Mouse (Mus musculus) kidney, embryonic 15.5 days (tissue): Measurements from ENCODE around the gene Timm29. TPM values are rescaled to one million over a fixed set of nuclear protein-coding genes. Genes with fewer than 3 reads are reported as not detected.
A peak's percentile ranks its signal among the peaks of the same experiment; 100 is the strongest.

Experiments used
- ATAC-seq: fragments of 200-750 bp; cut with Nextera tagmentation; replicated peaks from 2 replicates; pipeline ENCODE4 v1.8.0; 2017; ENCODE audit warnings: moderate TSS enrichment; ENCODE audit not compliant: low FRiP score
- H3K27ac ChIP-seq: fragments of 300-500 bp; sonication (generic); 2 replicates; pipeline ENCODE4 v1.5.1; 2015; ENCODE audit warnings: mild to moderate bottlenecking, inconsistent platforms
- H3K27me3 ChIP-seq: fragments of 300-500 bp; sonication (generic); 2 replicates; pipeline ENCODE4 v1.6.1; 2015; ENCODE audit warnings: inconsistent platforms
- H3K36me3 ChIP-seq: fragments of 300-500 bp; sonication (generic); 2 replicates; pipeline ENCODE4 v1.6.1; 2015; ENCODE audit warnings: inconsistent platforms
- H3K4me1 ChIP-seq: fragments of 300-500 bp; sonication (generic); 2 replicates; pipeline ENCODE4 v1.6.1; 2015; ENCODE audit warnings: inconsistent platforms
- H3K4me2 ChIP-seq: fragments of 300-500 bp; sonication (generic); 2 replicates; pipeline ENCODE4 v1.6.1; 2015; ENCODE audit warnings: moderate library complexity, mild to moderate bottlenecking, inconsistent platforms
- H3K4me3 ChIP-seq: fragments of 300-500 bp; sonication (generic); replicated peaks from 2 replicates; pipeline ENCODE4 v1.5.1; 2015; ENCODE audit warnings: mild to moderate bottlenecking, inconsistent platforms
- H3K9ac ChIP-seq: fragments of 300-500 bp; sonication (generic); 2 replicates; pipeline ENCODE4 v1.6.1; 2015; ENCODE audit warnings: mild to moderate bottlenecking, inconsistent platforms
- H3K9me3 ChIP-seq: fragments of 300-500 bp; sonication (generic); replicated peaks from 2 replicates; pipeline ENCODE4 v1.6.1; 2016; ENCODE audit warnings: inconsistent platforms
- WGBS: fragments of 180-500 bp; shearing (Covaris S2); methylation state at CpG from one replicate; pipeline ENCODE4 v1.1.7; 2015; ENCODE audit warnings: mixed read lengths; 5-methylcytosine and 5-hydroxymethylcytosine counted together
- polyA plus RNA-seq: library from polyadenylated mRNA; unstranded; fragments of >200 nt; fragmentation: Nextera tagmentation; extraction: Ambion mirVana; gene quantifications from 2 replicates; pipeline ENCODE4 v1.2.1, GENCODE M21; 2015

Gene Timm29
- polyA plus RNA-seq, 1 experiment from 2014 or later, result 28.4 TPM

DNA sequence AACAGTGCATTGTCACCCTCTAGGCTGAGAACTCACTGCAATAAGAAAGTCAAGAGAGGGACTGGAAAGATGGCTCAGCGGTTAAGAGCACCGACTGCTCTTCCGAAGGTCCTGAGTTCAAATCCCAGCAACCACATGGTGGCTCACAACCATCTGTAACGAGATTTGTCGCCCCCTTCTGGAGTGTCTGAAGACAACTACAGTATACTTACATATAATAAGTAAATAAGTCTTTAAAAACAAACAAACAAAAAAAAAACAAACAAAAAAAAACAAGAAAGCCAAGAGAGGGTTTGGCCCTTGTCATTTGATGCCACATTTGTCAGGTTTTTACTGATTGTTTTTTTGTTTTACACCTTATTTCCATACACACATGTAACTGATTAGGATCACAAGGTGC is 11.6 kb downstream of the Timm29 start:
- no peak for ATAC-seq
- no peaks in the 10 kb centered on the region for H3K36me3 ChIP-seq
- 77% methylated on average over 5 of the region's 5 CpGs for WGBS
- no peaks in the 10 kb centered on the region for H3K27me3 ChIP-seq
- no peak overlapping the region for H3K4me3 ChIP-seq
- H3K27ac ChIP-seq, result no peak overlapping the region
- no peaks in the 10 kb centered on the region for H3K9me3 ChIP-seq
- no peak overlapping the region for H3K4me2 ChIP-seq
- no peaks in the 10 kb centered on the region for H3K4me1 ChIP-seq
- H3K9ac ChIP-seq, result no peak overlapping the region

DNA sequence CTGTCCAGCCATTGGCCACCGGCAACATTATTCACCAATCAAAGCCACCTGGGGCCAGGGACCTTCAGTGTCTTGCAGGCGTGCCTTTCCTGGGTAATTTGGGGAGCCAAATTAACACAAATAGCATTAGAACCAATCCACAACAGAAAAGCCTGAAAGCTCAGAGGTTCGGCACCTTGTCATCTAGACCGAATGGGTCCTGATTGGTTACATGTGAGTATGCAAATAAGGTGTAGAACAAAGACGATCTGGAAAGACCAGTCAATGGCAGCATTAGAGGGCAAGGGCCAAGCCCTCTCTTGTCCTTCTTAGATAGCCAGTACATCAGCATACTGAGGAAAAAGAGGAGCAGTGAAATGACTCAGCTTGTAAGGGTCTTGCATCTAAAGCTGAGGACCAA is 13.3 kb downstream of the Timm29 start:
- no peaks in the 10 kb centered on the region for H3K27me3 ChIP-seq
- ATAC-seq, result no peak
- WGBS, result 71% methylated on average over 5 of the region's 5 CpGs

DNA sequence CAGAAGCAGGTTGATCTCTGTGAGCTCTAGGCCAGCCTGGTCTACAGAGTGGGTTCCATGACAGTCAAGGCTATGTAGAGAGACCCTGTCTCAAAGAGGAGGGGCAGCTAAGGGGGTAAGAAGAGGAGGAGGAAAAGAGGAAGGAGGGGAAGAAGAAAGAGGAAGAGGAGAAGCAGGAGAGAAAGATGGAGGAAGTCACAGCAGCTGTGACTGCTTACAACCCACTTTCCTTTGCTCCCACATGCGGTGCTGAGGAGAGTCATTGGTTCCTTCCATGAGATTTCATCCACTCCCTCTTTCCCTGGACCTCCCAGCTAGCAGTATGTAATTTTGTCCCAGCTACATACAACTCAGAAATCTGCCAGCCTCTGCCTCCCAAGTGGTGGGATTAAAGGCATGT is 14.1 kb downstream of the Timm29 start:
- Histone ChIP-seq H3K27me3 (no peaks in the 10 kb centered on the region), H3K4me3 (no peak overlapping the region), H3K9ac (no peak overlapping the region), H3K9me3 (no peaks in the 10 kb centered on the region), H3K36me3 (no peaks in the 10 kb centered on the region), H3K4me2 (no peak overlapping the region), H3K27ac (no peak overlapping the region), H3K4me1 (no peaks in the 10 kb centered on the region)
- no peak for ATAC-seq
- WGBS, result 89% methylated on average over 1 of the region's 1 CpGs

More for the DNA sequence above, 13.3 kb downstream of the Timm29 start:
- H3K27ac ChIP-seq, result no peak overlapping the region
- no peaks in the 10 kb centered on the region for H3K4me1 ChIP-seq
- no peak overlapping the region for H3K4me2 ChIP-seq
- H3K9me3 ChIP-seq, result no peaks in the 10 kb centered on the region
- no peak overlapping the region for H3K9ac ChIP-seq
- H3K36me3 ChIP-seq, result no peaks in the 10 kb centered on the region
- no peak overlapping the region for H3K4me3 ChIP-seq

DNA sequence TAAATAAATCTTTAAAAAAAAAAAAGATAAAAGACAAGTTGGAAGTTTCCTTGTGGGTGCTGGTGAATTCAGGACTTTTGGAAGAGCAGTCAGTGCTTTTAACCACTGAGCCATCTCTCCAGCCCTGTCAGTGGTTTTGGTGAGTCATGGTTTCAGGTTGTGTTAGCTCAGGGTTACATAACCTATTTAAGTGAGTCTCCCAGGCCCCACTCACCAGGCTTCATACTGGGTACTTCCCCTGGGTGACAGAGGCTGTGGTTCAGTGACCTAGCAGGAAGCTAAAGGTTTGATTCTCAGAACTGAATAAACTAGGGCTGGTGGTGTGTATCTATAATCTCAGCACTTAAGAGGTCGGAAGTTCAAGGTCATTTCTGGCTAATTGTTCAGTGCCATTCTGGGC is 17.3 kb downstream of the Timm29 start:
- Histone ChIP-seq H3K4me1 (peaks cover under 1% of the 10 kb centered on the region; the same call in 1 of the 2 replicates), H3K36me3 (no peaks in the 10 kb centered on the region), H3K27me3 (no peaks in the 10 kb centered on the region), H3K9me3 (no peaks in the 10 kb centered on the region), H3K27ac (no peak overlapping the region), H3K9ac (no peak overlapping the region), H3K4me3 (no peak overlapping the region), H3K4me2 (no peak overlapping the region)
- no peak for ATAC-seq
- 86% methylated on average over 1 of the region's 1 CpGs for WGBS

DNA sequence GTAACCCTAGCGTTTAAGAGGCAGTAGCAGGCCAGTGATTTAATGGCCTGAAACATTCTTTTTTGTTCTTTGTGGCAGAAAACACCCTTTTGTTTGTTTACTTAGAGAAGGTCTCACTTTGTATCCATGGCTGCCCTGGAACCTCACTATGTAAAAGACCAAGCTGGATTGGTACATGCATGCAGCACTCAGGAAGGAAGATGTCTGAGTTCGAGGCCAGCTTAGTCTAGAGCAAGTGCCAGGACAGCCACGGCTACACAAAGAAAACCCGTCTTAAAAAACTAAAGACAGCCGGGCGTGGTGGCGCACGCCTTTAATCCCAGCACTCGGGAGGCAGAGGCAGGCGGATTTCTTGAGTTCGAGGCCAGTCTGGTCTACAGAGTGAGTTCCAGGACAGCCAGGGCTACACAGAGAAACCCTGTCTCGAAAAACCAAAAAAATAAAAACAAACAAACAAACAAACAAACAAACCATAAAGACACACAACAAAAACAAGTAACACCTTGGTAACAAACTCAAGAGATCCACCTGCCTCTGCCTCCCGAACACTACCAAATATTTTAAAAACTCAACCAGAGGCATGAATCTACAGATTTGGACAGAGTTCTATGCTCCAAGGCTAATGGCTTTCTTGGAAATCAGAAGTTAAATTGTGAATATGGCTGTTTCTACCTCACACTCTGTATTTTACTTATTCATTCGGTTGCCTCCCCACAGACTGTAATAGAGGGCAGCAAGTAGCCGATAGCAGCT is 22.5 kb downstream of the Timm29 start:
- Histone ChIP-seq H3K9me3 (no peaks in the 10 kb centered on the region), H3K9ac (peak overlapping the region; percentile 69), H3K4me3 (peak overlapping the region; percentile 90), H3K4me1 (peaks cover 25% of the 10 kb centered on the region), H3K36me3 (peaks cover 4% of the 10 kb centered on the region), H3K4me2 (peak overlapping the region; percentile 65), H3K27me3 (no peaks in the 10 kb centered on the region), H3K27ac (peak overlapping the region; percentile 99)
- 73% methylated on average over 15 of the region's 15 CpGs for WGBS
- no peak for ATAC-seq

DNA sequence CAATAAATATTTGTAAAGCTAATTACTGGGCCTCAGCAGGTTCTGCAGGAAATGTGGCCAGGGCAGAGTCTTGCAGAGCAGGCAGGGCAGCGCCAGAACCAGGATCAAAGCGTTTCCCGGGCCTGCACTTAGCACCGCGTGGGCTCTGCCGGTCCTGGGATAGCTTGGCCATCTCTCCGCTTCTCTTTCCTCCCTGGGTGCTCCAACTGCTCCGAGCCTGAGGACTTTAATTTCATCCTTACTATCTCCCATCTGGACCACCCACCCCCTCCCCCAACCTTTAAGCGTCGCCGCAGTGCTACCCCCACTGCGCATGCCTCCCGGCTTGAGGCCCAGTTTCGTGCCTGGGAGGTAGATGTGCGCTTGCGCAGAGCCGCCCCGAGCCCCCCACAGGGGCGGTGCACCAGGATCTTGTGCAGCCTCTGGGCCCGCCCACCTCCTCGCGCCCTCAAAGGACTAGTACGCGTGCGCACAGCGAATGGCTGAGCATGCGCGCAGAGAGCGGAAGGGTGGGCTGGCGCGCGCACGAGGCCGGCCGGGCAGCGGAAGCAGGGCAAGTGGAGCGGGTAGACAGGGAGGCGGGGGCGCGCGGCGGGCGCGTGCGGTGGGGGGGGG is 23.2 kb downstream of the Timm29 start, which contains the start of gene Smarca4:
Gene Smarca4, plus strand, starts transcription at position 553 of the 615 bp plus-strand sequence.
- no peaks in the 10 kb centered on the region for H3K27me3 ChIP-seq

DNA sequence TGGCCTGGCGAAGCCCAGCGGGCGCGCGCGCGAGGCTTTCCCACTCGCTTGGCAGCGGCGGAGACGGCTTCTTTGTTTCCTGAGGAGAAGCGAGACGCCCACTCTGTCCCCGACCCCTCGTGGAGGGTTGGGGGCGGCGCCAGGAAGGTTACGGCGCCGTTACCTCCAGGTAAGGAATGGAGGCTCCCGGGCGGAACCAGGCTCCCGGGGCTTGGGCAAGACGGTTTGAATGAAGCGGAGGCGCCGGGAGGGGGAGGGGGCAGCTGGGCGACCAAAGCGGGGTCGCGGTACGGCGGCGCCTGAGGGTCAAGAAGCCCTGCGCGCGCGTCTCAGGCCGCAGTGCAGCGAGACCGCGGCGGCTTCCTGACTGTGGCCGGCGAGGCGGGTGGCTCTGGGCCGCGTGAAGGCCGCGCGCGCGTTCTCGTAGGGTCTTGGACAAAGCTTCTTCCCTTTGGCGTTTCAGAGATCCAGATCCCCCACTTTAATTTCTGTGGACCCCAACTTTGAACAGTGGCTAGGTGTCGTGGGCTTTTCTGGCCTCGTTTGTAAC is 23.8 kb downstream of the Timm29 start:
- peak overlapping the region; percentile 89 for H3K9ac ChIP-seq
- peak overlapping the region; percentile 90 for H3K4me3 ChIP-seq
- under 1% methylated on average over 57 of the region's 57 CpGs for WGBS
- H3K9me3 ChIP-seq, result no peaks in the 10 kb centered on the region
- peak overlapping the region; percentile 99 for H3K27ac ChIP-seq
- peaks cover 4% of the 10 kb centered on the region for H3K36me3 ChIP-seq
- peaks cover 25% of the 10 kb centered on the region for H3K4me1 ChIP-seq
- ATAC-seq, result peak; percentile 87
- H3K4me2 ChIP-seq, result peak overlapping the region; percentile 65
- no peaks in the 10 kb centered on the region for H3K27me3 ChIP-seq

More for the DNA sequence above, 23.2 kb downstream of the Timm29 start, which contains the start of gene Smarca4:
- WGBS, result under 1% methylated on average over 40 of the region's 45 CpGs
- Histone ChIP-seq H3K4me2 (peak within 1 kb of the TSS; percentile 65), H3K9me3 (no peaks in the 10 kb centered on the region), H3K36me3 (peaks cover 4% of the 10 kb centered on the region), H3K27ac (peak within 1 kb of the TSS; percentile 99), H3K4me3 (peak within 1 kb of the TSS; percentile 90), H3K4me1 (peaks cover 25% of the 10 kb centered on the region), H3K9ac (peak within 1 kb of the TSS; percentile 89)
- ATAC-seq, result peak; percentile 98

DNA sequence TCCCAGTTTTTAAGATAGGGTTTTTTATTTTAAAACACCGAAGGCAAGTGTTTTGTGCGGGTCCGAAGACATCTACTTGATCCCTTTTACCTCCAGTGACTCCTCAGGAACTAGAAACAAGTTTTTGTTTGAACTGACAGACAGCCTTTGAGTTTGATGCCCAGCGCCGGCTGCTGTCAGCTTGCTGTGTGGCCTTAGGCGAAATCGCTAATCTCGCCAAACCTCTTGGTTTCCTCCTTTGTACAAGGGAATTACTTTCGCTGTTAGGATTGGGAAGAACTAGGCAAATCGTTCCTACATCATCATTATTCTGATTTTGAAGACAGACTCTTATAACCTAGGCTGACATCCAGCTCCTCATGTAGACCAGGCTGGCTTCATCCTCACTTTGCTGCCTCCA is 24.5 kb downstream of the Timm29 start:
- no peak for ATAC-seq
- Histone ChIP-seq H3K4me3 (peak overlapping the region; percentile 90), H3K27me3 (no peaks in the 10 kb centered on the region), H3K9me3 (no peaks in the 10 kb centered on the region), H3K4me1 (peaks cover 25% of the 10 kb centered on the region), H3K27ac (peak overlapping the region; percentile 99), H3K9ac (peak overlapping the region; percentile 89), H3K4me2 (peak overlapping the region; percentile 65), H3K36me3 (peaks cover 4% of the 10 kb centered on the region)
- WGBS, result 7% methylated on average over 10 of the region's 10 CpGs

DNA sequence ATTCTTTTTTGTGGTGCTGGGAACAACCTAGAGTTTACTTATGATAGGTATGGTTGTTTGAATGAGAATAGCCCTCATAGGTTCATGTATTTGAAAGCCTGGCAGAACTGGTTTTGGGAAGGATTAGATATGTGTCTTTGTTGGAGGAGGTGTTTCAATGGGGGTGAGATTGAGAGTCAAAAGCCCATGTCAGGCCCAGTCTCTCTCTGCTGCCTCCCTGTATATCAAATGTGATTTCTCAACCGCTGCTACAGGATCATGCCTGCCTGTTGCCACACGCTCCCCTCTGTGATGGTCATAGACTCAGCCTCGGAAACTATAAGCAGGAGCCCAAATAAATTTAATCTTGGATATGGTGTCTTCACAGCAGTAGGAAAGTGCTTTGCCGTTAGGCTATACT is 27.7 kb downstream of the Timm29 start:
- no peaks in the 10 kb centered on the region for H3K9me3 ChIP-seq
- ATAC-seq, result no peak
- 91% methylated on average over 4 of the region's 4 CpGs for WGBS
- H3K4me2 ChIP-seq, result no peak overlapping the region
- no peak overlapping the region for H3K9ac ChIP-seq
- no peak overlapping the region for H3K4me3 ChIP-seq
- H3K36me3 ChIP-seq, result peaks cover 8% of the 10 kb centered on the region
- H3K27me3 ChIP-seq, result no peaks in the 10 kb centered on the region
- peaks cover 20% of the 10 kb centered on the region for H3K4me1 ChIP-seq
- H3K27ac ChIP-seq, result no peak overlapping the region

DNA sequence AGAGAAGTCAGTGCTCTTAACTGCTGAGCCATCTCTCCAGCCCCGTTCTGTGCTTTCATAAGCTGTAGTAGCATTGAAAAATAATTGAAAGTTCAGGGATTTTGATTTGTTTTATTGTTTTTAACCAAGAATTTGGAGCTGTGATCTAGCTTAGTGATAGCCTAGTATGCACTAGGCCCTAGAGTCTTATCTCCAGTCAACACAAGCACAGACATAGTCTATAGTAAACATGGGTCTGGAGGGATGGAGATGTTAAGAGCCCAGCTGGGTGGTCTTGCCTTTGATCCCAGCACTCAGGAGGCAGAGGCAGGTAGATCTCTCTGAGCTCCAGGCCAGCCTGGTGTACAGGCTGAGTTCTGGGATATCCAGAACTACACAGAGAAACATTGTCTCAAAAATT is 30.2 kb downstream of the Timm29 start:
- H3K4me2 ChIP-seq, result no peak overlapping the region
- H3K27me3 ChIP-seq, result no peaks in the 10 kb centered on the region
- H3K36me3 ChIP-seq, result peaks cover 8% of the 10 kb centered on the region
- H3K4me3 ChIP-seq, result no peak overlapping the region
- peaks cover 12% of the 10 kb centered on the region for H3K4me1 ChIP-seq
- H3K9ac ChIP-seq, result no peak overlapping the region
- H3K27ac ChIP-seq, result no peak overlapping the region
- no peak for ATAC-seq
- 100% methylated on average over 1 of the region's 1 CpGs for WGBS
- H3K9me3 ChIP-seq, result no peaks in the 10 kb centered on the region

DNA sequence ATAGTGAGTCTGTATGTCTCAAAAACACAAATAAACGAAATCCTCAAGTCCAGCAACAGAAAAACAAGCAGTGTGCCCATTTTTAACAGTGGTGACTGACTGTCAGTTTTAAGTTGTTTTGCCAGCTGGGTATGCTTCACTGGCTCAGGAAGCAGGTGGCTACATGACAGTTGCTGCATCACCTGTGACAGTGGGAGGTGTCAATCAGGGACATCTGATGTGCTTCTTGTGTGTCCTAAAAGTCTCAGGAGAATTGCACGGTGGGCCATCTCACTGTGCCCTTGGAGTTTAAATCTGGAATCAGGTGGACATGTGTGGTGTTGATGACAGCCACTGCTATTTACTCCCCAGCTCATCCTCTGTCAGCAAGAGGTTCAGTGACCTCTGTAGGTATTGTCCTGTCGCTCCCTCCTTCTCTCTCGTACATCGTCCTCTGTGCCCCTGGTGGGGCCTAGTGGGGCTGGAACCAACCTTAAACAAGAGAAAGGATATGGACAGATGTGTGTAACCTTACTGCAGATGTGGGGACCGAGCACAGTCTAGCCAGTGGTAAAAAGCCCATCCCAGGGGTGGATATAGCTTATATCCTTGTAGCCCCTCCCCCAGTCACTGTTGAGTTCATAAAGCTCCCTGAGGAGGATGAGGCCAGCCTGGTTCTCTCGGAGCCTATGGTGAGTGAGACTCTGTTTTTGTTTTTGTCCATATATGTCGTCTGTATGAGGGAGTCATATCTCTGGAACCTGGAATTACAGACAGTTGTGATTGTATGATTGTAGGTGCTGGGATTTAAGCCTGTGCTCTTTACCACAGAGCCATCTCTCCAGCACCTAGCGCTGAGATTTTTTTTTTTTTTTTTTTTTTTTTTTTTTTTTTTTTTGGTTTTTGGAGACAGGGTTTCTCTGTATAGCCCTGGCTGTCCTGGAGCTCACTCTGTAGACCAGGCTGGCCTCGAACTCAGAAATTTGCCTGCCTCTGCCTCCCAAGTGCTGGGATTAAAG is 33.1 kb downstream of the Timm29 start:
- WGBS, result 88% methylated on average over 10 of the region's 10 CpGs

More for the DNA sequence above, 33.1 kb downstream of the Timm29 start:
- no peak overlapping the region for H3K27ac ChIP-seq
- ATAC-seq, result no peak
- no peak overlapping the region for H3K4me2 ChIP-seq
- H3K4me3 ChIP-seq, result no peak overlapping the region
- H3K9me3 ChIP-seq, result no peaks in the 10 kb centered on the region
- H3K9ac ChIP-seq, result no peak overlapping the region
- H3K27me3 ChIP-seq, result no peaks in the 10 kb centered on the region
- H3K4me1 ChIP-seq, result no peaks in the 10 kb centered on the region
- H3K36me3 ChIP-seq, result peaks cover 4% of the 10 kb centered on the region
